Mouse (Mus musculus) layer of hippocampus, adult 2 months (tissue): Measurements from ENCODE around the gene Sec14l1. TPM values are rescaled to one million over a fixed set of nuclear protein-coding genes. Genes with fewer than 3 reads are reported as not detected.
A peak's percentile ranks its signal among the peaks of the same experiment; 100 is the strongest.

Experiments
- DNase-seq, 2 experiments: peaks; one replicate each; pipeline ENCODE4 v3.0.0; 2022; ENCODE audit warnings: low spot score in 2 of 2
- H3K27ac ChIP-seq: fragments of 200-600 bp; 2 replicates; pipeline ENCODE4 v1.8.1; 2022
- H3K4me3 ChIP-seq: fragments of 200-600 bp; 2 replicates; pipeline ENCODE4 v1.8.1; 2022; ENCODE audit warnings: mild to moderate bottlenecking
- CTCF ChIP-seq: fragments of 200-600 bp; conservative IDR thresholded peaks from 2 replicates; pipeline ENCODE4 v1.8.1; 2022; ENCODE audit warnings: antibody characterized with exemption, mild to moderate bottlenecking, moderate library complexity
- total RNA-seq, 2 experiments: library from RNA; stranded (reverse); gene quantifications; 2 replicates each; pipeline ENCODE4 v1.2.3; 2021

Sec14l1 gene
- total RNA-seq, 2 experiments from 2014 or later: 226 to 239 TPM

GRCm38 (mm10) chr11:117117791-117118190, 2.8 kb downstream of the Sec14l1 start:
- H3K4me3 ChIP-seq: peak overlapping the region; percentile 99
- H3K27ac ChIP-seq: peak overlapping the region; percentile 99

GRCm38 (mm10) chr11:117118248-117118647, 3.3 kb downstream of the Sec14l1 start:
- peak overlapping the region; percentile 99 for H3K27ac ChIP-seq

More at GRCm38 (mm10) chr11:117117791-117118190, 2.8 kb downstream of the Sec14l1 start:
- DNase-seq: no peak
- TF ChIP-seq CTCF: no peak

GRCm38 (mm10) chr11:117118721-117119321, 3.9 kb downstream of the Sec14l1 start:
- peak overlapping the region; percentile 99 for H3K4me3 ChIP-seq

More at GRCm38 (mm10) chr11:117118248-117118647, 3.3 kb downstream of the Sec14l1 start:
- TF ChIP-seq CTCF: no peak
- H3K4me3 ChIP-seq: peak overlapping the region; percentile 99
- DNase-seq: peak in 1 of 2 experiments; percentile 44

GRCm38 (mm10) chr11:117119723-117120122, 4.8 kb downstream of the Sec14l1 start:
- DNase-seq: no peak
- Histone ChIP-seq H3K4me3 (peak overlapping the region; percentile 47), H3K27ac (peak overlapping the region; percentile 99)
- no peak for TF ChIP-seq CTCF

More at GRCm38 (mm10) chr11:117118721-117119321, 3.9 kb downstream of the Sec14l1 start:
- DNase-seq: peak in 1 of 2 experiments; percentile 45
- TF ChIP-seq CTCF: no peak
- peak overlapping the region; percentile 99 for H3K27ac ChIP-seq

GRCm38 (mm10) chr11:117120285-117121163, 5.6 kb downstream of the Sec14l1 start:
- Histone ChIP-seq H3K27ac (peak overlapping the region; percentile 99), H3K4me3 (peak overlapping the region; percentile 47)
- no peak for DNase-seq
- no peak for TF ChIP-seq CTCF

GRCm38 (mm10) chr11:117121164-117121535, 6.2 kb downstream of the Sec14l1 start:
- DNase-seq: peak; percentile 61 to 68
- TF ChIP-seq CTCF: peak; percentile 48
- Histone ChIP-seq H3K27ac (peak overlapping the region; percentile 99), H3K4me3 (peak overlapping the region; percentile 47)

GRCm38 (mm10) chr11:117121954-117122353, 7.0 kb downstream of the Sec14l1 start:
- TF ChIP-seq CTCF: no peak
- DNase-seq: no peak
- Histone ChIP-seq H3K27ac (peak overlapping the region; percentile 99), H3K4me3 (peak overlapping the region; percentile 47; the same call in 1 of the 2 replicates)

- no peak for TF ChIP-seq CTCF
- Histone ChIP-seq H3K4me3 (no peak overlapping the region; the same call in 1 of the 2 replicates), H3K27ac (peak overlapping the region; percentile 99)
- DNase-seq: no peak
Measured at GRCm38 (mm10) chr11:117123418-117124085, 8.6 kb downstream of the Sec14l1 start.

- H3K27ac ChIP-seq: peak overlapping the region; percentile 99
- no peak for TF ChIP-seq CTCF
- no peak for DNase-seq
- peak overlapping the region; percentile 6; the same call in 1 of the 2 replicates for H3K4me3 ChIP-seq
Measured at GRCm38 (mm10) chr11:117124539-117124938, 9.6 kb downstream of the Sec14l1 start.

GRCm38 (mm10) chr11:117127250-117127837, 12.4 kb downstream of the Sec14l1 start:
- H3K4me3 ChIP-seq: no peak overlapping the region
- peak; percentile 56 to 60 for DNase-seq
- no peak for TF ChIP-seq CTCF
- H3K27ac ChIP-seq: peak overlapping the region; percentile 99

- no peak overlapping the region for H3K4me3 ChIP-seq
- H3K27ac ChIP-seq: peak overlapping the region; percentile 99
- no peak for TF ChIP-seq CTCF
- peak in 1 of 2 experiments; percentile 40 for DNase-seq
Measured at GRCm38 (mm10) chr11:117127931-117128548, 13.1 kb downstream of the Sec14l1 start.

- no peak for TF ChIP-seq CTCF
- no peak for DNase-seq
- H3K4me3 ChIP-seq: no peak overlapping the region; the same call in 1 of the 2 replicates
- peak overlapping the region; percentile 99 for H3K27ac ChIP-seq
Measured at GRCm38 (mm10) chr11:117129473-117129872, 14.5 kb downstream of the Sec14l1 start.
